Mouse (Mus musculus) small intestine, adult 10 weeks (tissue): ENCODE results near the gene Cpa3. TPM values are rescaled to one million over a fixed set of nuclear protein-coding genes. Genes with fewer than 3 reads are reported as not detected.

Experiments
- polyA plus RNA-seq: library from polyadenylated mRNA; stranded (reverse); fragments of 350-450 nt; fragmentation: Illumina TruSeq; extraction: RNeasy Lipid Tissue Mini Kit (QIAGEN cat#74804); gene quantifications from one replicate; pipeline ENCODE4 v1.2.3, GENCODE M21; 2014; ENCODE audit warnings: low replicate concordance

Cpa3 gene
- polyA plus RNA-seq, result 1.3 TPM

DNA sequence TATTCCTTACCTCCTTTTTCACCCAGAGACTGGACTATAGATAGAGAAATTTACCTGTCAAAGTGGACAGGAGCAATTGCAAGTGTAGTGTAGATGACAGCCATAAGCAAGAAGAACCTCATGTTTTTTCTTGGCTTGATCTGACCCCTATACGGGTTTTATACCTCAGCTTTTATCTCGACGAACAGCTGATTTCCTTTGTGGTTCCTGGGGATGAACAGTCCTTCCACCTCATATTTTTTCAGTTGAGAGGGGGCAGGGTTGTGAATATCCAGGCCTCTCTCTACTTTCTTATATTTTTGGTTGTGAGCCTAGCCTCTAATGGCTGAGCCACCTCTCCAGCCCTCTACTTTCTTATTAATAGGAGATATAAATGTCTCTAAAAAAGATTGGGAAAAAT, at the start of gene Cpa3:
Cpa3 (minus strand) TSS at position 132 of the 400 bp plus-strand sequence.

GRCm38 (mm10) chr3:20275633-20276032, 33.7 kb upstream of the Cpa3 start, which contains the start of gene Cpb1:
Gene Cpb1, minus strand, starts transcription at chr3:20275733.

Other genes with a start within 250 kb of the Cpa3 start
- 40.4 TPM for gene Hps3, start 206.9 kb downstream of the Cpa3 start, polyA plus RNA-seq
- gene Hltf, start 184.4 kb downstream of the Cpa3 start, polyA plus RNA-seq, result 58.3 TPM
- gene Gyg, start 86.9 kb downstream of the Cpa3 start, polyA plus RNA-seq, result 31.4 TPM
- 1,149 TPM for gene Cpb1, start 33.6 kb upstream of the Cpa3 start, polyA plus RNA-seq
- 1.4 TPM for gene Agtr1b, start 125.0 kb upstream of the Cpa3 start, polyA plus RNA-seq